Mouse (Mus musculus) myocyte (in vitro differentiated cells): ENCODE data around the gene Lzts2.

Experiments
- CEBPB ChIP-seq: IDR thresholded peaks from 2 replicates; pipeline ENCODE4 v1.6.1; 2011; ENCODE audit warnings: mild to moderate bottlenecking, moderate library complexity; ENCODE audit not compliant: poor library complexity, insufficient read depth, severe bottlenecking
- E2F4 ChIP-seq: IDR thresholded peaks from one replicate; pipeline ENCODE4 v1.6.1; 2011; ENCODE audit warnings: mild to moderate bottlenecking, control low read depth, moderate library complexity; ENCODE audit not compliant: insufficient read depth
- MAX ChIP-seq: IDR thresholded peaks from one replicate; pipeline ENCODE4 v1.6.1; 2011; ENCODE audit warnings: low read depth, mild to moderate bottlenecking, control low read depth
- MYOD1 ChIP-seq, 3 experiments: IDR thresholded peaks; one replicate each; pipeline ENCODE4 v1.6.1; 2011; ENCODE audit warnings: control low read depth in 2 of 3, low read depth in 2 of 3, mild to moderate bottlenecking in 2 of 3, moderate library complexity in 1 of 3; ENCODE audit not compliant: insufficient read length in 2 of 3, control insufficient read depth in 1 of 3
- MYOG ChIP-seq, 3 experiments: IDR thresholded peaks; one replicate each; pipeline ENCODE4 v1.6.1; 2011; ENCODE audit warnings: control low read depth in 2 of 3, low read depth in 2 of 3, mild to moderate bottlenecking in 2 of 3; ENCODE audit not compliant: insufficient read length in 2 of 3, control insufficient read depth in 1 of 3, insufficient read depth in 1 of 3
- POLR2A ChIP-seq: IDR thresholded peaks from one replicate; pipeline ENCODE4 v1.6.1; 2011; ENCODE audit warnings: low read depth, mild to moderate bottlenecking, control low read depth, moderate library complexity; ENCODE audit not compliant: insufficient read length
- POLR2AphosphoS2 ChIP-seq: IDR thresholded peaks from one replicate; pipeline ENCODE4 v1.6.1; 2011; ENCODE audit warnings: low read depth, control low read depth; ENCODE audit not compliant: insufficient read length
- TCF3 ChIP-seq: IDR thresholded peaks from one replicate; pipeline ENCODE4 v1.6.1; 2011; ENCODE audit warnings: low read depth, control low read depth; ENCODE audit not compliant: insufficient read length

DNA sequence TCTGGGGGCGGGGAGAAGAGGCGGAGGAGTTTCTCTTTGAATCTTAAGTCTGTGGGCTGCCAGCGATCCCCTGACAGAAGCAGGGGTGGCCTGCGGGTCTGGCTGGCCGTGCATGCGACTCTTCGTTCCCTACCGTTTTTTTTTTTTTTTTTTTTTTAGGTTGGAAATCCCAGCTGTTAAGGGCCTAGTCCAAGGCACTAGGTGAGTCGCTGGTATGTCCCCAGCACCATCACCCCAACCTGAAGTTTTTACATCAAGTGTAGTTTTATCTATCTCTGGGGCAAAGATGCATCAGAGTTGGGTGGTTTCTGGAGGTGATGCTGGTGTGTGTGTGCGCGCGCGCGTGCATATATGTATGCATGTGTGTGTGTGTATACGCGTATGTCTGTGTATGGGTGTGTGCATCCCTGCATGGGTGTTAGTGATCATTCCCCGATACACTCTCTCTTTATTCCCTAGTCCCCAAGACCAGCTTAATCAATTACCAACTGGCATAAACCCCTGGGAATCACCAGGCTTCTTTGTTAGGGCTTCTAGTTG lies 61.9 kb downstream of the Lzts2 start:
- no peak for TF ChIP-seq POLR2A
- no peak for TF ChIP-seq MYOG (IDR thresholded peaks at IDR 0.05; ENCODE audit: control insufficient read depth in 1 of 3, insufficient read depth in 1 of 3, insufficient read length in 2 of 3, low read depth in 2 of 3)
- no peak for TF ChIP-seq POLR2AphosphoS2
- TF ChIP-seq E2F4 = no peak
- TF ChIP-seq MYOD1 (IDR thresholded peaks at IDR 0.05; ENCODE audit: control insufficient read depth in 1 of 3, insufficient read length in 2 of 3, low read depth in 2 of 3) = no peak
- TF ChIP-seq TCF3 = no peak
- no peak for TF ChIP-seq CEBPB
- no peak for TF ChIP-seq MAX
